Mouse (Mus musculus) midbrain, embryonic 13.5 days (tissue): ENCODE results near the gene Igsf21. TPM values are rescaled to one million over a fixed set of nuclear protein-coding genes. Genes with fewer than 3 reads are reported as not detected.

Experiments
- ATAC-seq: fragments of 200-750 bp; cut with Nextera tagmentation; 2 replicates; pipeline ENCODE4 v1.8.0; 2017; ENCODE audit warnings: mild to moderate bottlenecking, moderate TSS enrichment, moderate library complexity
- H3K27ac ChIP-seq: fragments of 300-500 bp; sonication (generic); 2 replicates; pipeline ENCODE4 v1.5.1; 2015; ENCODE audit warnings: inconsistent platforms, mild to moderate bottlenecking, moderate library complexity
- H3K27me3 ChIP-seq: fragments of 300-500 bp; sonication (generic); 2 replicates; pipeline ENCODE4 v1.6.1; 2015; ENCODE audit warnings: mild to moderate bottlenecking, inconsistent platforms
- H3K36me3 ChIP-seq: fragments of 300-500 bp; sonication (generic); 2 replicates; pipeline ENCODE4 v1.6.1; 2015; ENCODE audit warnings: mild to moderate bottlenecking, inconsistent platforms
- H3K4me1 ChIP-seq: fragments of 300-500 bp; sonication (generic); replicated peaks from 2 replicates; pipeline ENCODE4 v1.6.1; 2015; ENCODE audit warnings: inconsistent platforms
- H3K4me2 ChIP-seq: fragments of 300-500 bp; sonication (generic); replicated peaks from 2 replicates; pipeline ENCODE4 v1.6.1; 2015; ENCODE audit warnings: moderate library complexity, mild to moderate bottlenecking, inconsistent platforms
- H3K4me3 ChIP-seq: fragments of 300-500 bp; sonication (generic); replicated peaks from 2 replicates; pipeline ENCODE4 v1.5.1; 2015; ENCODE audit warnings: mild to moderate bottlenecking, inconsistent platforms
- H3K9ac ChIP-seq: fragments of 300-500 bp; sonication (generic); replicated peaks from 2 replicates; pipeline ENCODE4 v1.6.1; 2015; ENCODE audit warnings: mild to moderate bottlenecking, inconsistent platforms
- H3K9me3 ChIP-seq: fragments of 300-500 bp; sonication (generic); 2 replicates; pipeline ENCODE4 v1.6.1; 2016; ENCODE audit warnings: mild to moderate bottlenecking, inconsistent platforms
- WGBS: fragments of 180-500 bp; shearing (Covaris S2); methylation state at CpG from one replicate; pipeline ENCODE4 v1.1.7; 2015; 5-methylcytosine and 5-hydroxymethylcytosine counted together
- polyA plus RNA-seq: library from polyadenylated mRNA; unstranded; fragments of >200 nt; fragmentation: Nextera tagmentation; extraction: Ambion mirVana; gene quantifications from 2 replicates; pipeline ENCODE4 v1.2.1, GENCODE M21; 2015

Gene Igsf21
- polyA plus RNA-seq, 1 experiment from 2014 or later, result 58.9 TPM

GRCm38 (mm10) chr4:140234412-140235205, 12.0 kb downstream of the Igsf21 start:
- 81% methylated on average over 18 of the region's 18 CpGs for WGBS

GRCm38 (mm10) chr4:140227837-140228236, 18.7 kb downstream of the Igsf21 start:
- no peak overlapping the region for H3K4me3 ChIP-seq
- H3K27me3 ChIP-seq, result peaks cover 8% of the 10 kb centered on the region
- peaks cover 64% of the 10 kb centered on the region for H3K4me1 ChIP-seq
- WGBS, result 56% methylated on average over 5 of the region's 7 CpGs
- ATAC-seq, result no peak
- no peak overlapping the region for H3K9ac ChIP-seq
- no peaks in the 10 kb centered on the region for H3K9me3 ChIP-seq
- H3K27ac ChIP-seq, result no peak overlapping the region
- no peak overlapping the region for H3K4me2 ChIP-seq
- no peaks in the 10 kb centered on the region for H3K36me3 ChIP-seq

More at GRCm38 (mm10) chr4:140234412-140235205, 12.0 kb downstream of the Igsf21 start:
- ATAC-seq, result no peak
- no peaks in the 10 kb centered on the region for H3K36me3 ChIP-seq
- no peak overlapping the region for H3K4me2 ChIP-seq
- no peaks in the 10 kb centered on the region for H3K9me3 ChIP-seq
- H3K9ac ChIP-seq, result no peak overlapping the region
- H3K27ac ChIP-seq, result no peak overlapping the region
- H3K4me3 ChIP-seq, result no peak overlapping the region
- H3K27me3 ChIP-seq, result 0 out of 2 replicates have a peak, but pooled peaks cover 5% of the 10 kb centered on the region
- H3K4me1 ChIP-seq, result peaks cover 23% of the 10 kb centered on the region

- WGBS, result 86% methylated on average over 9 of the region's 9 CpGs
- Histone ChIP-seq H3K4me2 (no peak overlapping the region), H3K36me3 (no peaks in the 10 kb centered on the region), H3K9me3 (no peaks in the 10 kb centered on the region), H3K27me3 (peaks cover 8% of the 10 kb centered on the region), H3K4me3 (no peak overlapping the region), H3K9ac (no peak overlapping the region), H3K4me1 (peaks cover 91% of the 10 kb centered on the region), H3K27ac (no peak overlapping the region)
- ATAC-seq, result no peak
These were observed 21.4 kb downstream of the Igsf21 start for GRCm38 (mm10) chr4:140225204-140225603.

- Histone ChIP-seq H3K36me3 (no peaks in the 10 kb centered on the region), H3K9me3 (no peaks in the 10 kb centered on the region), H3K4me3 (no peak overlapping the region), H3K27me3 (peaks cover 8% of the 10 kb centered on the region), H3K4me1 (peaks cover 93% of the 10 kb centered on the region), H3K4me2 (no peak overlapping the region), H3K27ac (no peak overlapping the region), H3K9ac (no peak overlapping the region)
- WGBS, result 83% methylated on average over 7 of the region's 7 CpGs
- no peak for ATAC-seq
These were observed 22.1 kb downstream of the Igsf21 start for GRCm38 (mm10) chr4:140224451-140224850.

GRCm38 (mm10) chr4:140223067-140223466, 23.5 kb downstream of the Igsf21 start:
- Histone ChIP-seq H3K4me3 (no peak overlapping the region), H3K4me2 (no peak overlapping the region), H3K27ac (peak overlapping the region; percentile 26; the same call in 1 of the 2 replicates), H3K9ac (no peak overlapping the region), H3K9me3 (no peaks in the 10 kb centered on the region), H3K36me3 (no peaks in the 10 kb centered on the region), H3K4me1 (peaks cover 93% of the 10 kb centered on the region), H3K27me3 (peaks cover 3% of the 10 kb centered on the region; the same call in 1 of the 2 replicates)
- WGBS, result 39% methylated on average over 12 of the region's 12 CpGs
- ATAC-seq, result no peak

GRCm38 (mm10) chr4:140220326-140221093, 26.1 kb downstream of the Igsf21 start:
- 36% methylated on average over 22 of the region's 22 CpGs for WGBS
- Histone ChIP-seq H3K4me1 (peaks cover 83% of the 10 kb centered on the region), H3K9me3 (no peaks in the 10 kb centered on the region), H3K4me2 (no peak overlapping the region), H3K36me3 (no peaks in the 10 kb centered on the region), H3K9ac (no peak overlapping the region), H3K27me3 (peaks cover 4% of the 10 kb centered on the region), H3K27ac (peak overlapping the region; percentile 58), H3K4me3 (no peak overlapping the region)
- ATAC-seq, result no peak

GRCm38 (mm10) chr4:140218853-140219852, 27.4 kb downstream of the Igsf21 start:
- peak; percentile 70 for ATAC-seq
- H3K9me3 ChIP-seq, result no peaks in the 10 kb centered on the region
- H3K9ac ChIP-seq, result no peak overlapping the region
- no peaks in the 10 kb centered on the region for H3K36me3 ChIP-seq
- peak overlapping the region; percentile 77 for H3K27ac ChIP-seq
- WGBS, result 35% methylated on average over 17 of the region's 17 CpGs
- no peak overlapping the region for H3K4me2 ChIP-seq
- peaks cover 4% of the 10 kb centered on the region for H3K27me3 ChIP-seq
- H3K4me3 ChIP-seq, result no peak overlapping the region
- H3K4me1 ChIP-seq, result peaks cover 88% of the 10 kb centered on the region

- H3K27ac ChIP-seq, result peak overlapping the region; percentile 77
- WGBS, result 22% methylated on average over 5 of the region's 5 CpGs
- H3K4me3 ChIP-seq, result no peak overlapping the region
- H3K36me3 ChIP-seq, result no peaks in the 10 kb centered on the region
- ATAC-seq, result peak; percentile 55
- H3K9ac ChIP-seq, result 0 out of 2 replicates have a peak overlapping the region, but pooled peaks have one; percentile 14
- peaks cover 4% of the 10 kb centered on the region for H3K27me3 ChIP-seq
- H3K9me3 ChIP-seq, result no peaks in the 10 kb centered on the region
- H3K4me1 ChIP-seq, result peaks cover 81% of the 10 kb centered on the region
- no peak overlapping the region; the same call in 1 of the 2 replicates for H3K4me2 ChIP-seq
These were observed 28.2 kb downstream of the Igsf21 start for GRCm38 (mm10) chr4:140218384-140218783.

- Histone ChIP-seq H3K9me3 (no peaks in the 10 kb centered on the region), H3K9ac (0 out of 2 replicates have a peak overlapping the region, but pooled peaks have one; percentile 14), H3K4me3 (no peak overlapping the region), H3K4me2 (no peak overlapping the region; the same call in 1 of the 2 replicates), H3K36me3 (no peaks in the 10 kb centered on the region), H3K27ac (peak overlapping the region; percentile 77), H3K4me1 (peaks cover 77% of the 10 kb centered on the region), H3K27me3 (peaks cover 4% of the 10 kb centered on the region)
- ATAC-seq, result peak; percentile 32
- WGBS, result 57% methylated on average over 8 of the region's 8 CpGs
These were observed 28.6 kb downstream of the Igsf21 start for GRCm38 (mm10) chr4:140217934-140218333.

GRCm38 (mm10) chr4:140216096-140216495, 30.5 kb downstream of the Igsf21 start:
- no peak overlapping the region for H3K4me2 ChIP-seq
- peaks cover 75% of the 10 kb centered on the region for H3K4me1 ChIP-seq
- no peak for ATAC-seq
- 87% methylated on average over 8 of the region's 8 CpGs for WGBS
- peaks cover 4% of the 10 kb centered on the region for H3K27me3 ChIP-seq
- H3K4me3 ChIP-seq, result no peak overlapping the region
- H3K36me3 ChIP-seq, result no peaks in the 10 kb centered on the region
- no peaks in the 10 kb centered on the region for H3K9me3 ChIP-seq
- H3K9ac ChIP-seq, result no peak overlapping the region
- H3K27ac ChIP-seq, result no peak overlapping the region

GRCm38 (mm10) chr4:140215205-140215604, 31.4 kb downstream of the Igsf21 start:
- H3K27ac ChIP-seq, result no peak overlapping the region
- no peak overlapping the region for H3K9ac ChIP-seq
- H3K4me3 ChIP-seq, result no peak overlapping the region
- H3K36me3 ChIP-seq, result no peaks in the 10 kb centered on the region
- peaks cover 75% of the 10 kb centered on the region for H3K4me1 ChIP-seq
- H3K27me3 ChIP-seq, result peaks cover 4% of the 10 kb centered on the region
- WGBS, result 64% methylated on average over 9 of the region's 9 CpGs
- ATAC-seq, result no peak
- no peak overlapping the region for H3K4me2 ChIP-seq
- H3K9me3 ChIP-seq, result no peaks in the 10 kb centered on the region
